Mouse (Mus musculus) heart, adult 11 months (tissue): ENCODE measurements around the gene Tmem37.
A peak's percentile ranks its signal among the peaks of the same experiment; 100 is the strongest.

Experiments used
- DNase-seq: peaks from one replicate; pipeline ENCODE4 v3.0.0; 2022

The Tmem37 gene

DNA sequence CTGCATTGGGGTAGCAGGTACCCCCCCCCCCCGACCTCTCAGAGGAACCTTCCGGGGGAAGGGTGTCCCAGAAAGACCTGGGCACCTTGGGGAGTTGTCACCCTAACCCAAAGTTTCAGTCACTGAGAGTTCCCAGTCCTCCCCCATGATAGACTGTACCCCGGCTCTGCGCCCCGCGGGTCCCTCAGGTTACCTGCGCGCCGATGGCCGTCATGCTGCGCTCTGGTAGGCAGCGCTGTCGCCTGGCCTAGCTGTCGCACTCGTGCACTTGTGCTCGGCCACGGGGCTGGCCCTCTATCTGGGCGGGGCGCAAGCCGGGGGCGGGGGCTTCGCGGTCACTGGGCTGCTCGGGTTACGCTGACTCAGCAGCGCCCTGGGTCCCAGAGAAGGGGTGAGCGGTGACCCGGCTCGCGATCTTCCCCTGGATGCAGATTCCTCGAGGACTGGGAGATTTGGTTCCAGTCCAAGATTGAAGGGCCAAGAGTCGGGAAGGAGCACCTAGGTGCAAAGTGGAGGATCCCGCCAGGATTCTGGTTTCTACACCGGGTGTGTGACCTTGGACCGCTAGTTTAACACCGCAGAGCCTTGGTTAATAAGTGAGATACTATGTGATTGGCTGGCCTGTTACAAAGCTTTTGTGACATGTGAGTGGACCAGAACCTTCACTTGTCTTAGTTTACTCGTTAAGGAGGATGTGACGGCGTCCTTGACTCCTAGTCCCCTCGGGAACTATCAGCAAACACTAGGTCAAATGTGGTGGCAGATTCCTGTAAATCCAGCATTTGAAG lies at the start of gene Tmem37:
TSS of gene Tmem37 (minus strand) at position 556 of the 788 bp plus-strand sequence.
- peak; percentile 98 for DNase-seq

DNA sequence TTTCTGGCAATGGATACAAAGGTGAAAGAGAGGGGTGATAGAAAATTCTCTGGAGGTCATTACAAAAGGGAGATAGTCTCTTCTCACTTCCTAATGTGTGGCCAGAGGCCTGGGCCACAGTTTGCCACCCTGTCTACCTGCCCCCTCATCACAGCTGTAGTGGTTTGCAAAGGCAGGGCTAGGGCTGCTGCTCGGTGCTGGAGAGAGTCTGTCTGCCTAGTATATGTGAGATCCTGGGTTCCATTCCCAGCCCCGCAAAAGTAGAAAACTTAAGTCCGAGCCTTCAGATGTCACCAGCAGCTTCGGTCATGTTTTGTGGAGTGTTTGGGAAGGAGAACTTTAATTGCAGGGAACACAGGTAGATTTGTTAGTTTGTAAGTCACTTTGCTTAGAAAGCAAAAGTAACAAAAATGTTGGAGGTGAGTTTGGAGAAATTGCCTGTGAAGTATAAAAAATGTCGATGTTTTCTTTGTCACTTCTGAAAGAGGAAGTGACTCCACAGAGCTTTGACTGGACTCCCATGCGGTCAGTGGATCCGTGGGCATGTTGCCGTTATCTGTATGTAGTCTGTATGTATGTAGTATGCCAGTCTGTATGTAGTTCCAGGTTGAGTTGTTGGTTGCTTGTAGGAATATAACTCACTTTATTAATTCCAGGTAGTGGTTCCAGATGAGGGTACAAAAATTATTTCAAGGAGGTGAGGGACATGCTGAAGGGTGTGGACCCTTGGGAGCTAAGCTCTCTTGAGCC lies 48.9 kb upstream of the Tmem37 start:
- no peak for DNase-seq

DNA sequence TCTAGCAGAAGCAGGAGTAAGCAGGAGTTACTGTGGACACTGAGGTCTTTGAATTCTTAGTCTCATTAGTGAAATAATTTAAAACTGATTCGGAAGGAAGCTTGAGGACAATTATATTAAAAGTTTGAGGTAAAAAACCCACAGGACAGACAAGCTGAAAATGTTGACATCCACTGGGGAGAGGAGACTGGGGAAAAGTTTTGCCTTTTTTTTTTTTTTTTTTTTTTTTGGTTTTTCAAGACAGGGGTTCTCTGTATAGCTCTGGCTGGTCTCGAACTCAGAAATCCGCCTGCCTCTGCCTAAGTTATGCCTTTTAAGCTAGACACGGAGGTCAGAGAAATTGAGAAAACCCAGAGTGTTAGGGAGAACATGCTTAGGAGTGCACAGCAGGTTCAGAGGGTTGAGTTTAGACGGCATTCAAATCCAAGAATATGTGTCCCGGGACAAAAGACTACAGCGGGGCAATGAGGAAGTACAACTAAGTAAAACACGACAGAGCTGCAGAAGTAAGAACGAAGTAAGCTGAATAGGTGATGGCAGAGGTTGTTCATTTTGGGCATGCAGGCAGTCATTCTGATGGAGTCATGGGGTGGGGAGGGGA lies 48.2 kb upstream of the Tmem37 start:
- DNase-seq, result no peak

DNA sequence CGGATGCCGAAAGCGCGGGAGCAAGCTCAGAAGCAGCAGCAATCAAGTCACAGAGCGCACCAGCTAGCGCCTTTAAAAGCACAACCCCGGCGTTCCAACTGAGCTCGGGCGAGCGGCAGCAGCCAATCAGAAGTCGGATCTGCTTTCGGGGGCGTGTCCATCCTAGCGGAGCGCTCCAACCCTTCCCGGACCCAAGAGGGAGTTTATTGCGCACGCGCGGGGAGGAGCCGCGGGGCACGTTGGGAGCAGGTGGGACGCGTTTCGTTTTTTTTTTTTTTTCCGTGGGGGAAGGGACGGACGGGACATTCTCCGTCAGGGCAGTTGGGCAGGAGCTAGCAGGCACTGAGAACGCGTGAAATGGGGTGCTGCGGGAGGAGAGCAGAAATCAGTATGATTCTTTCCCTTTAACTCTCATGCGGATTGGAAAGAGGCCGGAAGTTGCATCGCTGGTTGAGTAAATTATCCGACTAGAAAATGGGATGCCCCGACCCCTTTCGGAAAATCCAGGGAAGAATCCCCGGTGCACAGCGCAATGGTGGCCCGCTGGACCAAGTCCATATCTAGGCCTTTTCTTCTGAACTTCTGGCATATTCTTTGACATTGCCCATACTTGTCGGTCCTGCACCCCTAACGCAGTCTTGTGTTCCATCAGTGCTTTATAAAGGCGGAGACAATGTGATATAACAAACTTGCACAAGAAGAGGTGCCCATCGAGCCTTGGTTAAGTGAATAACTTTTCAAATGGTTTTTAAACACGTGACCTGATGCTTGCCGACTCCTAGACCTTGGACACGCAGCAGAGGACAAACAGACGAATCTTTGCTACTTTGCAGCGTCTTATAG lies 47.3 kb upstream of the Tmem37 start, which contains the start of the genes Dbi and 3110009E18Rik:
TSS of gene Dbi (minus strand) at position 110 of the 843 bp plus-strand sequence.
TSS of gene 3110009E18Rik (plus strand) at position 219 of the 843 bp plus-strand sequence.
- peak; percentile 100 for DNase-seq

DNA sequence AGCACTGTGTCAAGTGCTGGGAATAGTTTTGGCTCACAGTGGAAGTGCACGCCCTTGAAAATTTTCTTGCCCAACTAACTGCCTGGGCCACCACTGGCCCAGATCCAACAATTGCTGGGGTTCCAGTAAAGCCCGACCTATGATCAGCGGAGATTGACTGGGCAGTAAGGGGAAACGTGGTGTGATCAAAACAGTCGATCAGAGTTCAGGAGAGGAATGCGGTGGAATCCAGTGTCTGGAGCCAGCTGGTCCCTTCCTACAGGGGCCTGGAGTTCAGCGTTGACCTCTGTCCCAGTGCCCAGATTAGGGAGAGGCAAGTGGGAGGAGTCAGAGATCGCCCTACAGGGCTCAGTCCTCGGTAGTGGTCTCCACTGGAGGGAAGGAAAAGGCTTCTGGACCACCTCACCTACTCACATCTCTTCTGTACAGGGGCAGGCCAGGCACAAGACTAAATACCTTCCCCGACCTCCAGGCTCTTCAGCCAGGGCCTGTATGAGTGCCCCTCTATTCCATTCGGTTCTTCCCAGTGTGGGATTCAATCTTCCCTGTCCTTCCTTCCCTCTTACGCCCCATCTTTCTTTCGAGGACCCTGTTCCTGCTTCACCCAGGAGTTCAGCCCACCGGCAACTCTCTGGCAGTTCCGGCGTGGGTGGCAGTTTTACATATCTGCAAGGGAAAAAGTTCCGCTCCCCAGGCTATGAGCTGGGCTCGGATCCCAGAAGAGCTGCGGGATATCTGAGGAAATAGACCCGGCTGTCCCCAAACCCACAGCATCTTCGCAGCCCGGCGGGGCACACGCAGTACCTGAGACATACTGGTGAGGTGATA lies 46.5 kb upstream of the Tmem37 start:
- DNase-seq, result peak; percentile 98

DNA sequence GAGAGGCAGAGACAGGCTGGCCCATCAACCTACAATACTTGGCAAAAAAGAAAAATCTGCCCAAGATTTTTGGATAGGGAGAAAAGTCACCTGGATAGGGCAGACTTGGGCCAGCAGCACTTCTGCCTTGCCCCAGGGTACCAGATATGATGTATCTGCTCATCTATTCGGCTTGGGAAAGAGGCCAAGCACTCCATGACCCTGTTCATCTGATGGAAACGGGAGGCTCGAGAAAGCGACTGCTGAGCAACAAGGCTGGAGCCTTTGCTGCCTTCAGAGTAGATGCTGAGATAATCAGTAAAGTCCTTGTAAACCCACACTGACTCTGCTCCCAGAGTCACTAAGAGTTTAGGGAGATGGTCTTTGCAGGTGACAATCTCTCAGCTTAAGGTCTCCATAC lies 45.5 kb upstream of the Tmem37 start:
- peak; percentile 82 for DNase-seq

DNA sequence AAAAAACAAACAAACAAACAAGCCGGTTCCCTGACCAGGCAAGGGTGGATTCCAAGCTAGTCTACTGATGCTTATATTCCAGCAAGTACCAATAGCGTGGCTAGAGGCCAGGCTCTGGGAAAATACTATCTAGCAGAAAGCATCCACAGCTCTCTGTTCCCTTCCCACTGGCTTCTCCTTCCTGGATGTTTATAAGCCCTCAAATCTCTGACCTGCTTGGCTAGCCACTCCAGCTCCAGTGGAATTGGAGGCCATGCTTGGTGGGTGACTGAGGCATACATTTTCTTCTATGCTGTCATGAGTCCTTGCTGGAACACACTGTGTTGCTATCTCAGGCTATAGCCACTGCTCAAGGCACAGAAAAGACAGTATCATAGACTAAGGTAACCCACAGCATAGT lies 45.0 kb upstream of the Tmem37 start:
- DNase-seq, result peak; percentile 83

DNA sequence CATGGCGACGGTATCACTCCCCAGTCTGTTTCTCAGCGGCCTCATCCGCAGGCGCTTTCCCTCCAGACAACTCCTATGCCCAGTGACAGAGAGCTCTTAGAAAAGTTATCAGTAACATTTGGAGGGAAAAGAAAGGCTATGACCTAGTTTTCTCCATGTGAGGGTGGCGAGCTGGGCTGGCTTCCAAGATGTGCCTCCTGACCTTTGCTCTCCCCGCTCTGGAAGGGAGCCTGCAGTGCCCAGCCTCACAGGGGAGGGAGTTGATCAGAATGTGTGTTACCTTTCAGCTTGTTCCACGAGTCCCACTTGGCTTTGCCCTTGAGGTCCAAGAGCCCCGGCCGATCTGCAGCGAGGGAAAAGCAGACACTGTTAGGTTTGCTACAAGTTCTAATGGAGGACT lies 42.2 kb upstream of the Tmem37 start:
- peak; percentile 89 for DNase-seq

DNA sequence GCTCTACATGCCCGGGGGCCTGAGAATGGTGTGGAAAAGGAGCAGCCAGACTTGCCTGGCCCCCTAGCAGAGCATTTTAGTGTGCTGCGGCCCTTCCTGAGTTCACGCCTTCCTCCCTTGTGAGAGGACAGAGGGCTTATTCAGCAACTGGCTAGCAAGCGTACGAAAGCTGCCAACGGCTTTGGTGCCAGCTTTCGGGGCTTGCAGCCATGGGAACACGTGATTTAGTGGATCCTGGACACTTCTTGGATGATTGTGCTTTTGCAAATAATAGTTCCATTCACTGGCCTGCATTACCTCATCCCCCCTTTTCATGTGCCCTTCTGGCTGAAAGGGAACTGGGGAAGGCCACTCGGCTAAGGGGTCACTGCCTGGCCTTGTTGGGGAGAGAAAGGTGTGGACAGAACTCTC lies 41.8 kb upstream of the Tmem37 start:
- peak; percentile 97 for DNase-seq

DNA sequence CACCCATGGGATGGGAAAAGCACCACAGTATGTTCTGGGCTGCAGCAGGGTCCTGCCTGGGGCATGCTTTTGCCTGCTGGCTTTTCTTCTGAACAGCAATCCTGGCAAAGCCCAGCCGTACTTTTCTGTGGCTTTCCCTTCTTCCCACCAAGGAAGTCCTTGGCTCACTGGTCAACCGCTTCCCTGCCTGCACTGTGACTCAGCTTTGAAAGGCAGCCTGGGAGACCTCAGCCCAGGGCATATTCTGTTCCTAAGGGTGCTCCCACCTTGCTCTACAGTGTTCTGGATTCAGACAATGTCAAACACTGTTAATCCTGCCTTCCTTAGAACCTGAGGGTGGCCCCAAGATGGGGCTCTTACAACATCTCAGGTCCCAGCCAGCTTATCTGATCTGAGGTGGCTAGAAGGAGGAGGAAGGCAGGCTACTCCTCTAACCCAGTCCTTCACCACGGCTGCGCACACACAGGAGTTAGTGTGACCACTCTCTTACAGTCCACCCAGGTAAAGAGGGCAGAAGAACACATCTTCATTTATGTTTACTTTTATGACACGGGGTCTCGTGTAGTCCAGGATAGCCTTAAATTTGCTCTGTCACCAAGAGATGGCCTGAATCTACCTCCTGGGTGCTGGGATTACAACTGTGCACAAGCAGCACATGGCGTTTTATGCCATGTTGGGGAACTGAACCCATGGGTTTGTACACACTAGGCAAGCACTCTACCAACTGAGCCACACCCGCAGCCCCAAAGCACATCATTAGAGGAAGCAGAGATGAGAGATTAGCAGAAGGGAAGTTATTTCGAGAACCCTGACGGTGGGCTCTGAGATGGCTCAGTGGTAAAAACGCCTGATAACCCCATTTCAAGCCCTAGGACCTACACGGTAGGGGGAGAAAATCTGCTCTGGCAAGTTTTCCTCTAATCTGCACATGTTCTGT lies 38.6 kb upstream of the Tmem37 start:
- no peak for DNase-seq

DNA sequence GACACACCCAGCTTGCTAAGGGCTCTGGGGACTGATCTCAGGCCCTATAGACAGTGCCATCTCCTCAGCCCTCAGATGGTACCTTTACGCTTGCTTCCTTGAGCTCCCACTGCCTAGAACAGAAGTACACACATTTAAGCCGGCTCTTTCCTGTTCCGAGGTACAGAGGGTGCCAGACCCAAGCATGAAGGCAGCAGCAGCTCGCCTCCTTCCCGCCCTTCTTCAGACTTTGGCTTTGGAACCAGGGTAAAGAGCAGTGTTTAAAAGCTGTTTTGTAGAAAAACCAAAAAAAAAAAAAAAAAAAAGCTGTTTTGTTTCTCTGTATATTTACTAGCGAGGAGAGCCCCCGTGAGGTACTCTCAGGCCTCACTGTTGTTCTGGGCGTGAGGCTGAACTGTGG lies 37.9 kb upstream of the Tmem37 start:
- DNase-seq, result no peak

DNA sequence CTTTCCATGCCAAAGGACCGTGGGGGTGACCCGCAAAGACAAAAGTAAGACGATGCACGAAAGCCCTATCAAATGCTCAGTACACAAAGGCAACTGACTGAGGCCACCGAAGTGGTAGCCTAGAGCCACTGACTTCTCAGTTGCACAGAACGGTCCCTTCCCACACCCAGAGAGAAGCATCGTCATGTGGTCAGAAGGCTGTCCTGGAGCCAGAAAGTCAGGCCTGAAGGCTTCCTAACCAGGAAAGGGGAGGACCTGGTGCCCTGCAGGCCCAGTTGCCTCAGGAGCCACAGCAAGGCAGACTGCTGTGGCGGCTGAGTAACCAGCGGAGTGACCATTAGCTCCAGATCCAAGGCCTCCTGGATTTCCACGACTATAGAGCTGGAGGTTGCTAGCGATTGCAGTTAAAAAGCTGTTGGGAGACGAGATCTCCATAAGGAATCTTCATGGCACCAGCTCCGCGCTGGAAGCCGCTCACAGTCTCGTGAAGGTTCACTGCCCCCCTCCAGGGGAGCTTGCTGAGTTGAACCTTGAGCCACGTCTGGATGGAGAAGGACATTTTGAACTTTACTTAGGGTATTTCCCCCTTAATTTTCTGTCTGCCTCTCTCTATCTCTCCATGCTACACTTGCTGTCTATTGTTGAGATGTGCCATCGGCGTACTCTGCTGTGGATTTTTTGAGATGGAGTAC lies 36.0 kb upstream of the Tmem37 start:
- no peak for DNase-seq

DNA sequence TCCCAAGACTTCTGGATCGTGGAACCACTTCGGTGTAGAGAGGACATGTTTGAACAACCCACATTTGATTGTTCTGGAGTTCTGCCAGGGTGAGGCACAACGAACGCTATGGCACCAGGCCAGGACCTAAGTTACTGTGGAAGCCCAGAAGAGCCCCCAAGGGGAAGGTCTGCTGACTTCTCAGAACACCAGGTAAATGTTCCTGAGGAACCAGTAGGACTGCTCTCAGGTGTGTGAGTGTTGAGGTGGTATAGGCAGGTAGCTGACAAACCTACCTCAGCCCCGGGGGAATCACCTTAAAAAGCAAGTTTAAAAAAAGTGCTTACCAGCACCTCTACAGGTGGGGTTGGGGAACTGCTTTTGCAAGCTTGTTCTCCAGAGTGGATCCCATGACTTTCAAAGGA lies 31.7 kb upstream of the Tmem37 start:
- no peak for DNase-seq

DNA sequence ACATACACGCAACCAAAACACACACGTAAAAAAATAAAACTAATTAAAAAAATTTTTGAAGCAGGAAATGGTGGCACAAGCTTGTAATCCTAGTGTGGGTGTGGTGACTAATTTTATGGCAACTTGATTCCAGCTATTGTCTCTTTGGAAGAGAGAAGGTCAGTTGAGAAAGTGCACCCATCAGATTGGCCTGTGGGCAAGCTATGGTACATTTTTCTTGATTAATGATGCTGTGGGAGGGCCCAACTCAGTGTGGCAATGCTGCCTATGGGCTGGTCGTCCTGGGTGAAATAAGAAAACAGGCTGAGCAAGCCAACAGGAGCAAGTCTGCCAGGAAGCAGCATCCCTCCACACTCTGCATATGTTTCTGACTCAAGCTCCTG lies 27.3 kb upstream of the Tmem37 start:
- no peak for DNase-seq

DNA sequence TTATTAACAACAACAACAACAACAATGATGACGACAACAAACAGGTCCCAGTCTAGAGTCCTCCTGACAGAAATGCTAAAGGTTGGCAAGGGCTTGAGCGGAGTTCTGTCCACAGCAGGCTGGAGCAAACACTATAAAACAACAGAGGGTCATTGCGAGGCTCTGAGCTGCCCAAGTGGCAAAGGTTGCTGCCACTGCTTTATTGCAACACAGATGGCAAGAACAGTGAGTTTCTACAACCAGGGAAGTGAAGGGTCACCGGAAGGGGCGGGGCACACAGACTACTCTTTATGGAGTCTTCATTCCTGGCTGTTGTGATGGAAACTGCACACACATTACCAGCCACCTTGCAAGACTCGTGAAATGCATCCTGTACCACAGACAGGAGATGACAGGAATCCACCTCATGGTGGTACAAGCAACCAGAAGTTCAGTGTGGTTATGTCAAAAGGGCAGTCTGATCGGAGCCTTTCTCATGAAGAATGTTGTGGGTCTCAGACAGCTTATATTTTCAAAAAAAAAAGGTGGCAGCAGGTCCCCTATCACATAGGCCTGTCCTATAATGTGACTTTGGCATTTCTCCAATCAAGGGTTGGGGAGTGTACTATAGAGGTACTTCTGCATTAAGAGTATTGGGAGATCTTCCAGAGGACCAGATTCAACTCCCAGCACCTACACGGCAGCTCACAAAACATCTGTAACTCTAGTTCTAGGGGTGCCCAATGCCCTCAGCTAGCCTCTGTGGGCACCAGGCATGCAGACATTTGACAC lies 26.8 kb upstream of the Tmem37 start:
- peak; percentile 84 for DNase-seq

DNA sequence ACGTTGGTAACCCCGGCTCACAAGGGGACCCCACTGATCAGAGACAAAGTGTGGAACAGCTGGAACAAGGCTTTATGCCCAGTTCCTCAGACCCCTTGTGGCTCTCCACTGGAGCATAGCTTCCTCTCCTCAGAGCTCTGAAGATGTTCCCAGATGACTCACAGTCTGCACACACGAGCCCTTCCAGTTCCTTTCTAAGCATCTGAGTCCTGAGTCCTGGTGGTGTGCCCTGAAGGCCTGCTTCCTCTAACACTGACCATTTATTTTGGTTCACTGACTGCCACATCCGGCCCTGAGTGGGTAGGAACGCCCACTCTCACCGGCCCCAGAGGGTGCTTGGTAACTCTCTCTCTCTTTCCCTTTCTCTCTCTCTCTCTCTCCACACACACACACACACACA lies 25.6 kb upstream of the Tmem37 start:
- DNase-seq, result peak; percentile 97

DNA sequence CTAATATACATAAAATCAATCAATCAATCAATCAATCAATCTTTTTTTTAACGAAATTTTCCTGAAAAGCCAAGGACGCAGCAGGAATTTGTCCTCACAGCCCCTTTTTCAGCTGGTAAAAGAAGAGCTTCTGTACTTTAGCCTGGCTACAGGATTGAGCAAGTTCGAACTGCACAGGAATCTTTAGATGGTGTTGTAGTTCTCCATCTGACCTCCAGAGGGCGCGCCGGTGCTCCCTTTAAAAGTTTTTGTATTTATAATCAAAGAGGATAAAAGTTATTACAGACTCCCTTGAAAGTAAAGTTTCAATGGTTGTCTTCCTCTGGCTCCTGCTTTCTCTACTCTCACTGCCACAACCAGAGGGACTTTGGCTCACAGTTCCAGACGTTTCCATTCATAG lies 24.5 kb upstream of the Tmem37 start:
- peak; percentile 90 for DNase-seq

DNA sequence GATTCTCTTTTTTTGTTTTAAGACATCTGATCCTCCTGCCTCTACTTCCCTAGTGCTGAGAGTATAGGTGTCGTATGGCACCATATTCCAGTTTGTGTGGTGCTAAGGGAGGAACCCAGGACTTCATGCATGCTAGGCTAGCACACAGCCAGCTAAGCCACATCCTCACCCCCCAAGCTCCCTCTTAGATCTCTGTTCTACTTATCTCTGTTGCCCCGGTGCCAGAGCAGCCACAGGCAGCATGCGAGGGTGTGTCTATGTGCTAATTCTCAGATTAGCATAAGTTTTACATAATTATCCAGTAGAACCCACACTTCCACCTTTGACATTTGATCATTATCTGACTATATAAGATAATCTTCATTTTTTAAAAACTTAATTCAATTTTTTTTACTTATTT lies 21.0 kb upstream of the Tmem37 start:
- peak; percentile 62 for DNase-seq

DNA sequence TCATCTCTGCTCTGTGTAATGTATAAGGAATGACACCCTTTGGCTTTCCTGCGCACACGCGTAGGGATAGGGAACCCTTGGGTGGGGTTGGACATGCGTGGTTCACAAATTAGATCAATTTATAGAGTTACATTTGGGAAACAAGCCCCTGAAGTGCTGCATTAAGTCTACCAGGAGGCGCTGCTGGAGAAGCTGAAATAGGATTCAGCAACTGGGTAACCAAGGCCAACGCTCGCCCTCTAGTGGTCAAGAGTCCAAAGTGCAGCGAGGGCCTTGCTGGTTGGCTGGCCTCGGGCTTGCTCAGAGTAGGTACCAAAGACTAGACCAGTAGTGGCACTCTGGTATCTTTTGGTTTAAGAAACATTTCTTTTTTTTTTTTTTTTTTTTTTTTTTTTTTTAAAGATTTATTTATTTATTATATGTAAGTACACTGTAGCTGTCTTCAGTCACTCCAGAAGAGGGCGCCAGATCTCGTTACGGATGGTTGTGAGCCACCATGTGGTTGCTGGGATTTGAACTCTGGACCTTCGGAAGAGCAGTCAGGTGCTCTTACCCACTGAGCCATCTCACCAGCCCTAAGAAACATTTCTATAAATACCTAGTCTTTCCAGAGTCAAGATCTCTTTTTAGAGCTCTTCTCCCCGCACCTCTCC lies 19.7 kb upstream of the Tmem37 start:
- peak; percentile 97 for DNase-seq
